Mouse (Mus musculus) cortical plate, adult 2 months (tissue): ENCODE results near the gene Anapc7.

Source experiments
- CTCF ChIP-seq: fragments of 200-500 bp; IDR thresholded peaks from 2 replicates; pipeline ENCODE4 v1.5.1; 2011; ENCODE audit warnings: mild to moderate bottlenecking, control low read depth, low read length; ENCODE audit not compliant: insufficient read depth; ENCODE audit errors: extremely low read depth
- POLR2A ChIP-seq: fragments of 200-500 bp; IDR thresholded peaks from 2 replicates; pipeline ENCODE4 v1.6.1; 2011; ENCODE audit warnings: mild to moderate bottlenecking, low read length, control low read depth; ENCODE audit not compliant: insufficient read depth; ENCODE audit errors: extremely low read depth

GRCm38 (mm10) chr5:122474643-122475363 is 53.3 kb downstream of the Anapc7 start:
- TF ChIP-seq POLR2A (no peak), CTCF (no peak)
